Mouse (Mus musculus): ENCODE data around the gene Gal3st4. TPM values are rescaled to one million over a fixed set of nuclear protein-coding genes. Genes with fewer than 3 reads are reported as not detected.

Gene Gal3st4
- polyA plus RNA-seq, 1 experiment from 2014 or later: not detected

DNA sequence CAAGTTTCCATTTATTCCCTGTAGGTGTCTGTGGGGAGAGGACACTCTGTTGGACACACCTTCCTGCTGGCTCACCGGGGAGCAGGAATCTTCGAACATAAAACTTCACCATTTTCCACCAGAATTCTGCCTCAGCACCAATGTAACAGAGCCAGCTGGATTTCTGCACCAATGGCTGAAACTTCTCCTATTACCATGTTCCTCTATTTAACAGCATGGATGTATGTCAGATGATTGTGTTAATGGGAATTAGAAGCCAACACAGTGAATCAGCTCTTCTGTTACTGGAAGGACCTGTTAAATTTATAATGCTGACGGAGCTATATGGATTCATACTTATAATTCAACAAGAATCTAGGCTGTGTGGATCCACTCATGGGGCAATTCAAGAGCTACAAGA is 43.1 kb downstream of the Gal3st4 start:
- Histone ChIP-seq H3K4me3 (ENCODE audit: low read depth, low read length) (no peak overlapping the region), H3K27ac (ENCODE audit: low read depth) (no peak overlapping the region), H3K4me2 (ENCODE audit: low read depth, low read length) (no peak overlapping the region), H3K27me3 (ENCODE audit: insufficient read depth, low read length) (no peaks in the 10 kb centered on the region), H3K36me3 (replicated peaks; ENCODE audit: insufficient read depth, low read length) (no peaks in the 10 kb centered on the region), H3K4me1 (ENCODE audit: insufficient read depth) (peaks cover 13% of the 10 kb centered on the region), H3K9me3 (ENCODE audit: low read length) (no peaks in the 10 kb centered on the region), H3K9ac (replicated peaks) (no peak overlapping the region)
- ATAC-seq: no peak
- WGBS (ENCODE audit: insufficient replicate concordance): 78% methylated on average over 3 of the region's 3 CpGs
- TF ChIP-seq CTCF (IDR thresholded peaks at IDR 0.05; ENCODE audit: low read depth) (no peak), EP300 (IDR thresholded peaks at IDR 0.05; ENCODE audit: low read depth) (no peak)
- no peak for DNase-seq

DNA sequence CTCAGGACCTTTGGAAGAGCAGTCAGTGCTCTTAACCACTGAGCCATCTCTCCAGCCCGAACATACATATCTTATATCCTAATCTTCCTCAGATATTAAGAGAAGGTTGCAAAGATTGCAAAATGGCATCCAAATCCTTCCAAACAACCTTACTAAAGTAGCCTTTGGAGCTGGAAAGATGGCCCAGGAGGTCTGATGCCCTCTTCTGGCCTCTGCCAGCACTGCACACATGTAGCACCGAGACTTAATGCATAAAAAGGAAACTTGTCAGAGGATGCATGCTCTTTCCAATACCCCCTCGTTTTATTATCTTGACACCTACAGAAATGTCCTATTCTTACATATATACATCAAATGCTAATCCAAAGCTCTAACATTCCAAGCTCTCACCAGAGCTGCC is 44.6 kb downstream of the Gal3st4 start:
- peaks cover 4% of the 10 kb centered on the region for H3K4me1 ChIP-seq (ENCODE audit: insufficient read depth)
- DNase-seq (peak; percentile 39), ATAC-seq (no peak)
- 36% methylated on average over 3 of the region's 3 CpGs for whole genome bisulfite sequencing (ENCODE audit: insufficient replicate concordance)
- no peak overlapping the region for H3K27ac ChIP-seq (ENCODE audit: low read depth)
- no peak overlapping the region for H3K9ac ChIP-seq (replicated peaks)
- no peaks in the 10 kb centered on the region for H3K9me3 ChIP-seq (ENCODE audit: low read length)
- no peaks in the 10 kb centered on the region for H3K36me3 ChIP-seq (replicated peaks; ENCODE audit: insufficient read depth, low read length)
- no peaks in the 10 kb centered on the region for H3K27me3 ChIP-seq (ENCODE audit: insufficient read depth, low read length)
- H3K4me3 ChIP-seq (ENCODE audit: low read depth, low read length): no peak overlapping the region
- no peak overlapping the region for H3K4me2 ChIP-seq (ENCODE audit: low read depth, low read length)
- TF ChIP-seq CTCF (IDR thresholded peaks at IDR 0.05; ENCODE audit: low read depth) (peak; percentile 61), EP300 (IDR thresholded peaks at IDR 0.05; ENCODE audit: low read depth) (no peak)

DNA sequence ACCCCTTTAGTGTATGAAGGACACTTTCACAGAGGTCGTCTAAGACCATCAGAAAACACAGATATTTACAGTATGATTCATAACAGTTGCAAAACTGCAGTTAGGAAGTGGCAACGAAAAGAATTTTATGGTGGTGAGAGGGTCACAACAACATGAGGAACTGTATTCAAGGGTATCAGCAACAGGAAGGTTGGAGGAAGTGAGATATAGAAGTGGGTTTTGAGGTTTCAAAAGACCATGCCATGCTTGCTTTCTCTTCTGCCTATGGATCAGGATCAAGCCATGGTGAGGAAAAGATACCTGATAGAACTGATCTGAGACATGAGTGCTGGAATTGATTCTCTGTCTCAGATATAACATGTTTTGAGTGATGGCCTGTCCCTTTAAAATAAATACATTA is 45.3 kb downstream of the Gal3st4 start:
- DNase-seq: no peak
- TF ChIP-seq EP300 (IDR thresholded peaks at IDR 0.05; ENCODE audit: low read depth): peak; percentile 39; the same call in 1 of the 2 replicates
- no peak for TF ChIP-seq CTCF (IDR thresholded peaks at IDR 0.05; ENCODE audit: low read depth)
- no peak for ATAC-seq
- Histone ChIP-seq H3K4me2 (ENCODE audit: low read depth, low read length) (no peak overlapping the region), H3K27ac (ENCODE audit: low read depth) (no peak overlapping the region), H3K9me3 (ENCODE audit: low read length) (no peaks in the 10 kb centered on the region), H3K27me3 (ENCODE audit: insufficient read depth, low read length) (no peaks in the 10 kb centered on the region), H3K9ac (replicated peaks) (no peak overlapping the region), H3K4me1 (ENCODE audit: insufficient read depth) (peaks cover 4% of the 10 kb centered on the region), H3K36me3 (replicated peaks; ENCODE audit: insufficient read depth, low read length) (no peaks in the 10 kb centered on the region), H3K4me3 (ENCODE audit: low read depth, low read length) (no peak overlapping the region)
- 21% methylated on average over 2 of the region's 2 CpGs for WGBS (ENCODE audit: insufficient replicate concordance)

DNA sequence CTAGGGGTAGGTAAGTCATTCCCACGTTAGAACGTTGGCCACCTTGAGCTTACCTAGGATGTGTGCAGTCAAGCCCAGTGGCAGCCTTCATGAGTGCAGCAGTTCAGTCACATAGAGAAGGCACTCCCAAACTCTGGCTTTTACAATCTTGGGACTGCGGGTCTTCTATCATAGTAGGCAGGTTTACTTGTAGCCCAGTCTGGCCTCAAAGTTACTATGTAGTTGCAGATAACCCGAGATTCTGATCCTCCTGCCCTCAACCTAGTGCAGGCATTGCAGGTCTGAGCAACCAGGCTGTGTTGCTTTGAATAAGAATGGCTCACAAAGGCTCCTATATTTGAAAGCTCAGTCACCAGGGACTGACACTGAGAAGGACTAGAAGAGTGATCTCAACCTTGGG is 46.1 kb downstream of the Gal3st4 start:
- H3K9me3 ChIP-seq (ENCODE audit: low read length): no peaks in the 10 kb centered on the region
- ATAC-seq: no peak
- DNase-seq: no peak
- H3K36me3 ChIP-seq (replicated peaks; ENCODE audit: insufficient read depth, low read length): no peaks in the 10 kb centered on the region
- peaks cover 4% of the 10 kb centered on the region for H3K4me1 ChIP-seq (ENCODE audit: insufficient read depth)
- H3K9ac ChIP-seq (replicated peaks): no peak overlapping the region
- no peak overlapping the region for H3K4me2 ChIP-seq (ENCODE audit: low read depth, low read length)
- H3K27ac ChIP-seq (ENCODE audit: low read depth): no peak overlapping the region
- H3K27me3 ChIP-seq (ENCODE audit: insufficient read depth, low read length): no peaks in the 10 kb centered on the region
- no peak overlapping the region for H3K4me3 ChIP-seq (ENCODE audit: low read depth, low read length)
- WGBS (ENCODE audit: insufficient replicate concordance): 47% methylated on average over 4 of the region's 4 CpGs
- TF ChIP-seq EP300 (IDR thresholded peaks at IDR 0.05; ENCODE audit: low read depth) (no peak), CTCF (IDR thresholded peaks at IDR 0.05; ENCODE audit: low read depth) (no peak)

DNA sequence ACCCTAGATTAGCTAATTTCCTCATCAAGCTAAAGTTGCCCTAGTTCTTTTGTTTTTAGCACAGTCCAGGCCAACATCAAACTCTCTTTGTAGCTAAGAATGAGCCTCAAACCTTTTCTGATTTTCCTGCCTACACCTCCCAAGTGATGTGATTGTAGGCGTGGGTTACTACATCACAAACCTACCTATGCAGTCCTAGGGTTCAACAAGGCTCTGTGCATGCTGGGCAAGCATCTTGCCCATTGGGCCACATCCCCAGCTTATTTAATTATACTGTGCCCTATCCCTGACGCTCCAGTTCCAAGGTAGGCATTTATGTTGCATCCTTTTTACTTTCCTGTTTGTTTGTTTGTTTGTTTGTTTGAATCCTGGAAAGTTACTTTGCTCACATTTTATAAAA is 46.9 kb downstream of the Gal3st4 start, which contains the start of gene Nxpe5:
Gene Nxpe5, plus strand, starts transcription at position 199 of the 400 bp plus-strand sequence.
- H3K27ac ChIP-seq (ENCODE audit: low read depth): no peak within 1 kb of the TSS
- 53% methylated on average over 2 of the region's 2 CpGs for WGBS (ENCODE audit: insufficient replicate concordance)
- DNase-seq (no peak), ATAC-seq (no peak)
- H3K9ac ChIP-seq (replicated peaks): no peak within 1 kb of the TSS
- H3K36me3 ChIP-seq (replicated peaks; ENCODE audit: insufficient read depth, low read length): no peaks in the 10 kb centered on the region
- H3K4me2 ChIP-seq (ENCODE audit: low read depth, low read length): no peak within 1 kb of the TSS
- H3K27me3 ChIP-seq (ENCODE audit: insufficient read depth, low read length): no peaks in the 10 kb centered on the region
- no peaks in the 10 kb centered on the region for H3K9me3 ChIP-seq (ENCODE audit: low read length)
- H3K4me3 ChIP-seq (ENCODE audit: low read depth, low read length): no peak within 1 kb of the TSS
- TF ChIP-seq EP300 (IDR thresholded peaks at IDR 0.05; ENCODE audit: low read depth) (no peak), CTCF (IDR thresholded peaks at IDR 0.05; ENCODE audit: low read depth) (no peak)
- H3K4me1 ChIP-seq (ENCODE audit: insufficient read depth): peaks cover 4% of the 10 kb centered on the region

DNA sequence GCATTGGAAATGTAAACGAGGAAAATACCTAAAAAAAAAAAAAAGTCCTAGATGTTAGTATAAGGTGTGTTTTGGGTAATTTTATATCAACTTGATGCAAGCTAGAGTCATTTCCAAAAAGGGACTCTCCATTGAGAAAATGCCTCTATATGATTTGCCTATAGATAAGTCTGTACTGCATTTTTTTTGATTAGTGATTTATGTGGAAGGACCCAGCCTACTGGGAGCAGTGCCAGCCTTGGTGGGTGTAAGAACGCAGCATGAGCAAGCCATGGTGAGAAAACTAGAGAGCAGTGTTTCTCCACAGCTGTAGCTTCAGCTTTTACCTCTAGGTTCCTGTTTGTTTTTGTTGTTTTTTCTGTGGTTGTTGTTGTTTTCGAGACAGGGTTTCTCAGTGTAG is 49.4 kb downstream of the Gal3st4 start:
- Histone ChIP-seq H3K27me3 (ENCODE audit: insufficient read depth, low read length) (no peaks in the 10 kb centered on the region), H3K4me2 (ENCODE audit: low read depth, low read length) (no peak overlapping the region), H3K9ac (replicated peaks) (no peak overlapping the region), H3K27ac (ENCODE audit: low read depth) (no peak overlapping the region), H3K4me1 (ENCODE audit: insufficient read depth) (peaks cover 4% of the 10 kb centered on the region; the same call in 1 of the 2 replicates), H3K4me3 (ENCODE audit: low read depth, low read length) (no peak overlapping the region), H3K9me3 (ENCODE audit: low read length) (no peaks in the 10 kb centered on the region), H3K36me3 (replicated peaks; ENCODE audit: insufficient read depth, low read length) (no peaks in the 10 kb centered on the region)
- TF ChIP-seq EP300 (IDR thresholded peaks at IDR 0.05; ENCODE audit: low read depth) (no peak), CTCF (IDR thresholded peaks at IDR 0.05; ENCODE audit: low read depth) (no peak)
- ATAC-seq (no peak), DNase-seq (no peak)
- 52% methylated on average over 3 of the region's 3 CpGs for WGBS (ENCODE audit: insufficient replicate concordance)

DNA sequence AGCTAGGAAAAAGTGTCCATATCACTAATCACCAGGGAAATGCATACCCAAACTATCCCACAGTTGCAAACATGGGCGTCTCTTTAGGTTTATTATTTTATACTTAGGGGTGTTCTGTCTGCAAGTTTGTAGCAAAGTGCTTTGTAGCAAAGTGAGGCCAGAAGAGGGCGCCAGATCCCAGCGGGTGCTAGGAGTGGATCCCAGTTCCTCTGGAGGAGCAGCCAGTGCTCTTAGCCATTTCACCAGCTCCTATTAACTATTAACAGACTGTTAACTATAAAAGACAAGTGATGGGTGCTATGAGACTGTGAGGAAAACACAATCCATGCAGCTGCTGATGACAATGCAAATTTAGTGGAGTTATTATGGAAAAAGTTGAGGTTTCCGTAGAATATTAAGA is 50.5 kb downstream of the Gal3st4 start:
- ATAC-seq (peak; percentile 57), DNase-seq (peak; percentile 87)
- peak; percentile 90 for TF ChIP-seq CTCF (IDR thresholded peaks at IDR 0.05; ENCODE audit: low read depth)
- TF ChIP-seq EP300 (IDR thresholded peaks at IDR 0.05; ENCODE audit: low read depth): no peak
- no peak overlapping the region for H3K9ac ChIP-seq (replicated peaks)
- 21% methylated on average over 4 of the region's 4 CpGs for WGBS (ENCODE audit: insufficient replicate concordance)
- H3K4me3 ChIP-seq (ENCODE audit: low read depth, low read length): no peak overlapping the region
- H3K27me3 ChIP-seq (ENCODE audit: insufficient read depth, low read length): no peaks in the 10 kb centered on the region
- H3K36me3 ChIP-seq (replicated peaks; ENCODE audit: insufficient read depth, low read length): no peaks in the 10 kb centered on the region
- no peak overlapping the region for H3K4me2 ChIP-seq (ENCODE audit: low read depth, low read length)
- H3K9me3 ChIP-seq (ENCODE audit: low read length): no peaks in the 10 kb centered on the region
- peaks cover 4% of the 10 kb centered on the region; the same call in 1 of the 2 replicates for H3K4me1 ChIP-seq (ENCODE audit: insufficient read depth)
- H3K27ac ChIP-seq (ENCODE audit: low read depth): no peak overlapping the region
